Mouse (Mus musculus) frontal cortex, postnatal 36 days (tissue): ENCODE measurements around the gene Raph1.

ENCODE experiments used
- DNase-seq, 2 experiments: peaks; one replicate each; pipeline ENCODE4 v3.0.0; 2022; ENCODE audit warnings: low spot score in 2 of 2

The Raph1 gene

DNA sequence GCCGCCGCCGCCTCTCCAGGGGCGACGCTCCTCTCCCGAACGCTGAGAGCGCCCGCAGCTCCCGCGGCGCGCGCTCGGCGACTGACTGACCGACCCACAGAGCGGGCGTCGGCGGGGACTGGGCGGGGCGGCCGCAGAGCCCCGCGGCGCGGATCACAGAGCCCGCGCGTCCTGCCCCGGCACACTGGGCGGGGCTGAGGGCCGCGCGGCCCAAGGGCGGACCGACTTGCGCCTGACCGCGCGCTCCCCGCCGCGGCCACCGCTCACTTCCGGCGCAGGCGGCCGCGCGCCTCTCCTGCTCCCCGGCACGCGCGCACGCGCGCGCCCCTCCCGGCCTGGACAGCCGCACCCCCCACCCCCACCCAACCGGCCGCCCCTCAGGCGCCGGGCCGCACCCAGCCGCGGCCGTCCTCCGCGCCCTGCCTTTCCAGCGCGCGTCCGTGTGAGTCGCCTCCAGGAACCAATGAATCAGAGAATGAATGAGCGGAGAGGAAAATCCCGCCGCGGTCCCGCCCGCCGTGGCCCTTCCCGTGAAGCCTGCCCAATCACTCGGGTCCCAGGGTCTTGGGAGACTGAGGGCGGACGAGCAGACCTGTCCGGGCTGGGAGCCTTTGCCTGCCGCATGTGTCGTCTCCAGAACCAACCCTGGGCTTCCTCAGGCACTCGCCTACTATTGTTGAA, at the start of gene Raph1:
TSS of gene Raph1 (minus strand) at position 474 of the 681 bp plus-strand sequence.
- peak; percentile 65 to 73 for DNase-seq

DNA sequence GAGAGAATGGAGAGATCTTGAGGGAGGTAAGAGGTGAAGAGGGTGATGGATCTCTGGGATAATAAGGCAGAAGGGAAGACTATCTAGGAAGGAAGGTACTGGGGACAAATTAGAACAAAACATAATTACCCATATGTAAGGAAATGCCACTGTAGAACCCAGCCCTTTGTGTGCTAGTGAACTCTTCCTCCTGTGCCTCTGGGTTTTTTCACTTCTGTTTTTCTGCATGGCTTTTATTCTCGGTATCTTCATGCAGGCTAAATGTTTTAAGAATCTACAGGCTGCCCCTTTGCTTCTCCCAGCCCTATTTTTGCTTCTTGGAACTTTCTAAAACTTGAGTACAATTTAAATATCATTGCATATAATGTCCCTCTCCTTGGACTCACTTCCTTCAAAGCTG, 48.8 kb upstream of the Raph1 start:
- no peak for DNase-seq

DNA sequence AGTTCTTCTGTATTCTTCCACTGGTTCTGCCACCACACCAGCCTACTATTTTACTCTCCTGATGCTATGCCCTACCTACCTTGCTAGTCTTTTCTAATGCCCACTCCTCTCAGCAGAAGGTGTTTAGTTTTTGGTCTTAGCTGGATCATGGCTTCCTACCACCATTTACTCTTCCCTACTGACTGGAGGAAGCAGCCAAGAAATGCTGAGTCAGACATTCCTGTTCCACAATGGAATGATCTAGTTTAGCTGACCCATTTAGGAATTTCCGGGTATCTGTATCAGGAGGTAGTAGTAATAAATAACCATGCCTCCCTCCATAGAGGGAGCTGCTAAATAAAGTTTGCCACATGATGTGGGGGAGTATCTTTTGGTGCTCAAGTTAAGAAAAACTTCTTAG, 48.0 kb upstream of the Raph1 start:
- DNase-seq, result no peak

DNA sequence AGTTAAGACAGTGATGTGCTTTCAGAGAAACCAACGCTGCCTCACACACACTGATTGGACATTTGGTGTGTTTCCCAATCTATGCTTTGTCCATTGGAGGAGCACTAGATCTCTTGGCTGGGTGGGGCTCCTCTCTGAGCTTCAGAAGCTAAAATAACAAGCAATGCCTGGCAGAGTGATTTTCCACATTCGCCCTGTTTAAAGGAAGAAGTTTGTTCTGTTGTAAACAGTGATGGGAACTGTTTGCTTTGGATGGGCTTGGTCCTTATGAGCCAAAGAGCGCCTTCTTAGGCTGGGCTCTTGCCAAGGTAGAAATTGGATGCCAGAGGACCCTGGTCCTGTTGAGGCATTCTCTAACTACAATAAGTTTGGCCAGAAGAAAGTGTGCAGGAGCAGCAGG, 45.1 kb upstream of the Raph1 start:
- DNase-seq, result no peak

DNA sequence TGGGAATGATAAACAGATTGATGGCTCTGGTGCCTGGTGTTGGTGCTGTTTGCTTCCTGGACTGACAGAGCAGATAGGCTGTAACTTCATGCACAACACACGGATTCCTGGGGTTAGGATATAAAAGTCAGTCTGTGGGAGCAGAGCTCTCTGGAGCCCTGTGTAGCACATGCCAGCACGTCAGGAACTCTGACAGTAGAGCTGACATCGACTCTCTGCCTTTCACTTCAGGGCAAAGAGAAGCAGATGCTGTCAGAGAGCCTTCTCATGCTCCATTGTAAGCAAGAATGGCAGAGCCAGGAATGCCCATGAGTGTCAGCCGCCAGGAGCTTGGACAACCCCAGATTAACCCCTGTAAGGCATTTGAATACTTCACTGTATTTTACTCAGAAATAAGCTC, 43.7 kb upstream of the Raph1 start:
- DNase-seq, result no peak

DNA sequence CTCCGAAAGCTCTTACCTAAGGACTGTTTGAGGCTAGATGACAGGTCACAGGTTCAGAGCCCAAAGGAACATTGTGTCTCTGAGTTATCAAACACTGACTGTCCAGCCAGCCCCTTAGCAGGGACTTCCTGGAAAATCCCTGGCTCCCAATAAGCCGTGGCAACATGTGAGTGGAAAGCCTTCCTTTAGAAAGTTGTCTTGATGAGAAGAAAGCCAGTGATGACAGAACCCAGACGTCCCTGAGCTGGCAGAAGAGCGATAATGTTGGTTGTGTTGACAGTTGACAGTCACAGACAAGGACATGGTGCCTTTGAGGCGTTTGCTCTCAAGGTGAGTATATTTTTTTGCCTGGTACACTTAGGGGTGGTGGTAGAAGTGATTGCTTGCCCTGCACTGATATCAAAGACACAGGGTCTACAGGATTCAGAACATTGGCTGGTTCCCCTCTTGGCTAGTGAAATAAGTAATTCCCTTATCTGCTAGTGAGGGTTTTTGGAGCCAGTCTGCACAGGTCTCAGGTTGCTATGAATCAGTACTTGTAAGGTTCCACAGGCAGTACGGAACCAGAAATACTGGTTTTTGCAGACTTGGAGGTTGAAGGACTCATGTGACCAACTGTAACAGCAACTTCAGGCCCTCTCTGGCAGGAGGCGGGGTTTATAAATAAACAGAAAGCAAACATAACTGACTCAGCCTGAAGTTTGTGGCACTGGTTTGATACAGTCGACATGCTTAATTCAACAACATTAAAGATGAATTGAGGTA, 42.3 kb upstream of the Raph1 start:
- no peak for DNase-seq

DNA sequence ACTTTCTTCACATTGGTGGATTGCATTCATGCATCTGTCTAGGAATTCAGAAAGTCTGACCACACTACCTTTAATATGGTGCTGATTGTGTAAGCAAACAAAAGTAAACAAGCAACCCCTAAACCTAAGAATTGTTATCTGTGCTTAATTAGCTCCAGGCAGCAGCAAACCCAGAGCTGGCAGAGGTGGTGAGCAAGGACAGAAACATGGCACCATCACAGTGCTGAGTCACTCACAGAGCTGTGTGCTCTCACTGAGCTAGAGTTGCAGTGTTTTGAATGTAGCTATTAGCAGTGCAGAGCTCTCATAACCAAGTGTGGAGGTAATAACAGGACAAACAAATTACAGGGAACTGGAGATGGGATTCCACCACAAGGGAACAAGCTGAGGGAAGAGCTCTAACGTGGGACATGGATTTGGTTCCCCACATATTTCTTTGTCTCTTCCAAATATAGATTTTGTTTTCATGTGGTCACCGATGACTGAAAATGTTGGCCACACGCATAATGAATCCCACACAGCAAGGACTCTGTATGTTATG, 37.6 kb upstream of the Raph1 start:
- DNase-seq, result no peak

DNA sequence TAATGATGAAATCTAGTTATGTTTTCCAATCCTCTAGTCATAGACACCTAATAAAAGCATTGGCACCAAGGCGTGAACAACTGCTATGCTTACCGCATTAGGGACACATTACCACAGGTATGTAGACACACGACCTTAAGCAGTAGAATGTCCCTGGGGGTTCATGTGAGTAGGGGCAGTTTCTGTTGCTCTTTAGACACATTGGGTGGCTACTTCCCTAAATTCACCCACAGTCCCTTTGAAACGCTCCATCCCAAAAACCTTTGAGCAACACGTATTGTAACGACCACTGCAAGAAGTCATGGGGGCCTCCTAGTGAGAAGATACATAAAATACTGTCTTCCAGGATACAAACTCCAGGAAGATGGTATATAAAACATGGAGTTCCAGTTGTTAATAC, 33.8 kb upstream of the Raph1 start:
- no peak for DNase-seq

DNA sequence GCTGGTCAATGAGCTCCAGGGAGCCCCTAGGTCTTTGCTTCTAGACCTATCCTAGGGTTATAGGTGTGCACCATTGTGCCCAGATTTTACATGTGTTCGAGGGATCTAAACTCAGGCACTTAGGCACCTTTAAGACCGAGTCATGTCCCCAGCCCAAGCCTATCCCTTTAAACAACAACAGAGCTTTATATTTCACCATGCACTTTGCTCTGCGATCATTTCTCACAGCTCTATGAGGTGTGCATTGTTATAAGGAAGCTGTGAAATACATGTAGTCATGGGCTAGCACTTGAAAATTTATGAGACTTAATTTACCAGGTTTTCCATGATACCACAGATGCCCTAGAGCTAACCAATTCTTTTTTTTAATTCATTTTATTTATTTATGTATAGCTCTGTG, 33.0 kb upstream of the Raph1 start:
- no peak for DNase-seq

DNA sequence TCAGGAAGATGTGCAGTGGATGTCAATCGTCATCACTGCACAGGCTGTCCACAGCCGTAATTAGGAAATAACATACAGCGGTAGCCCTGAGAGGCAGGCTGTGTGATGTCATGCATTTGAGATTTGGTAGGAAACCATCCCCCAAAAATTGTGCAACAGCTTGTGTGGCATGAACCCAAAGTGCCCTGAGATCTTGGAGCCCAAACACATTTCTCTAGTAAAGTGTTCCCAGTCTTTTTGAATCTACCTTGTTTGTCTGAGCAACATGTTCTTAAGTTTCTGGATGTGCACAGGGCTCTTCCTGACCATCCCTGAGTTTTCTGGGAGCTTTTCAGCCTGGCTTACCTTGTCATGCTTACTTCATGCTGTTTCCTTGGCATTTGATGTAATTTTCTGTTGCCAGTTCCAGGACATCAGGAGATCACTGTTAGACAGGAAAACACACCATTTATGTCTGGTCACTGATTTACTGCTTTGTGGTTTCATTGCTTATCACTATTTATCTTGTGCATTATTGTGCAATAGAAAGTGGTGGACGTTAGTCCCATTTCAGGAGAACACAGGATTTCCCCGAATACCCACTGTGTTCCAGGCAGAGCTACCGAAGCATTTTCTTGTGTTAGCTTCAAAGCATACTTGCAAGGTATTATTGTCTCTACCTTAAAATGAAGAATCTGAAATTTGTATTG, 32.3 kb upstream of the Raph1 start:
- DNase-seq, result no peak

DNA sequence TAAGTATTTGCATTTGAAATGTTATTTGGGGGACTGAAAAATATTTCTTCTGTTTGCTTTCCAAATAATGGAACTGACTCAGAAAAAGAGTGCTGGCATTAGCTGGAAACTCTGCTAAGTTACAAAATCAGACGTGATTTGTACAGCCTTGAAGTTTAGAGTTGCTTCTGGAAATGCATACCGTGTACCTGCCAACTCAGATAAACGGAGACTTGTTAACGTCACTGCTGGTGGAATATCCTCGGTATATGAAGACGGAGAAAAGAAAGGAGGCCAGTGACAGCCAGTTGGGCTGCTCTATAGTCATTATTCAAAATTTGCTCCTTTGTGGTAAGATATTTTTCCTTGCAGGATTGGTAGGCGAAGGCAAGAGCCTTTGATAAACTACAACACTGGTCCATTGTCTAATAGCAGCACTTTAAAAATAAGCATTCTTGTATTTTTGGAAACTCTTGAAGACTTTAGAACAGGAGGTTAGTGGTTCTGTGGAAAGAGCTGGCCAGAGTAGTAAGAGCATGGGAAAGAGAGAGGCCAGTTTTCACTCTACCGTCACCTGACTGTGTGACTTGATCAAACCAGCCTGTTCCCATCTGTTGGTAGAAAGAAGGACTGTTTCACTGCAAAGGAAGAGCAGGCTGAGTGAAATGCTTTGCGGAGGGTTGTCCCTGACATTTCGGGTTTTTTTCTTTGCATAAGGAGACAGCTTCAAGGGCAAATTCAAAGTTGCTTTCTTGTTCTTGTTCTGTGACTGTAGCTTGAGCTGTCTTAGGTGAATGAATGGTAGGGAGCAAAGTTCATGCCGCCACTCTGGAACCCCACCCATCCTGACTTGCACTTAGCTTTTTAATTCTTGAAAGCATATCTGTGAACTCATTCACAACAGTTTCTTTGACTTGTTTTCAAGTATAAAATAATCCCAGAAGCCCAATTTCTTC, 29.7 kb upstream of the Raph1 start:
- no peak for DNase-seq

DNA sequence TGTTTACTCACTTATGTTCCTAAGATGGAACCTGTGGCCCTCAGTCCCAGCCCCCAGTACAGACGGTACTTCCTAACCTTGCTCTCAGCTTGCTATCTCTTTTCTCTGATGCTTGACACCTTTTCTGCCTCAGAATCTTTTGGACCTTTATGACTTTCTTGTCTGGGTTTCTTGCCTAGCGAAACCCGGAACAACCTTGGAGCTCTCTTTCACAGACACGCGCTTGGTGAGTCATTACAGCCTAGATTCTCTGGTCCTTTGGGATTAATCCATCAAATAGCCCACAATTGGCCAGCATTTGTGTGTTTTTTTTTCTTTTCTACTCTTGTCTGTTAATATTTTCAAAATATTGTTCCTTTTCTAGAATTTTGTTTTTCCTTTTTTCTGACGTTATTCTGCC, 26.2 kb upstream of the Raph1 start:
- no peak for DNase-seq

DNA sequence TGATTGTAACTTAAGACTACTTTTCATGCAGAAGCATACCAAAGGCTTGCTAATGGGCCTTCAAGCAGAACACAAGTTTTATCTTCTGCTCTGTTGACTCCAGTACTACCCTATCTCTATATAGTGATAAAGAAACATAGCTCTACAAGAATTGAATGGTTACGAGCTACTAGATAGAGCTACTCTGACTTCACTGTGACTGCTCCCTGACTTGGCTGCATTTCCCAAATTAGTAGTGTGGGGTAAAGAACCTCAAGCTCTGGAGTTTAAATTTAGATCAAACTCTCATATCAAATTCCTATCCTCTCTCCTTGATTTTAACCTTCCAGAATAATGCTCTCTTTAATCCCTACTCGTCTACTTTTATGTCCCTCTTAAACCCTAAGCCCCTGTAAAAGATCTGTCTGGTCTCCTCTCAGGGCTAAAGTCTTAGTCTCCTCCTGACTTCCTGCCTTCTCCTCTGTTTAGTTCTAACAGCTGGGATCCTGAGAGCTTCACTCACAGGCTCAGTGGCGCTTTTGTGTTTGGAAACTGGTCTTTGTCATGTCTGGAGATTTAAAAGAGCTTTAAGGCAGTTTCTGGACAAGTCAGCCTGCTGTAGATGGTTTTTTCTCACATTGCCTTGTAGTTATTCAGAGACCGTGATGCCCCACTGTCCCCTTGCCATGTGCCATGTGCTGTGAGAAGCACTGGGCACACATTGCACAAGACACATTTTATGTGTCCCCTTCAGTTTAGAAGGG, 22.2 kb upstream of the Raph1 start:
- no peak for DNase-seq

DNA sequence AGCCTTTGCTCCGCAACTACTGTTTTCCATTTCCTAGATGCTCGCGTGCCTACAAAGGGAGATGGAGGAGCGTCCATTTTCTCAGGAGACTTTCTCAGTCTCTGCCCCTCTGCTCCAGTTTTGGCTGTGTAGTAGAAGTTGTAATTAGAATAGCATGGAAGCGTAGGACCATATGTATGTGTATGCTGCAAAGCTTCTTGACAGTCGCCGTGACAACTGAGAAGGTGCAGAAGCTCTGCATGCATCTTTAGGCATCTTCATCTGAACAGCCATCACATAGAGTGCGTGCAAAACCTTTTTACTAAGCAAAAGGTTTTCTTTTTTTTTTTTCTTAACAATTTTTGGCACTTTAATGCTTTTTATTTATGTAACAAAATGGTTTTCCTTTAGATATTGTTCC, 14.1 kb upstream of the Raph1 start:
- peak in 1 of 2 experiments; percentile 9 for DNase-seq

DNA sequence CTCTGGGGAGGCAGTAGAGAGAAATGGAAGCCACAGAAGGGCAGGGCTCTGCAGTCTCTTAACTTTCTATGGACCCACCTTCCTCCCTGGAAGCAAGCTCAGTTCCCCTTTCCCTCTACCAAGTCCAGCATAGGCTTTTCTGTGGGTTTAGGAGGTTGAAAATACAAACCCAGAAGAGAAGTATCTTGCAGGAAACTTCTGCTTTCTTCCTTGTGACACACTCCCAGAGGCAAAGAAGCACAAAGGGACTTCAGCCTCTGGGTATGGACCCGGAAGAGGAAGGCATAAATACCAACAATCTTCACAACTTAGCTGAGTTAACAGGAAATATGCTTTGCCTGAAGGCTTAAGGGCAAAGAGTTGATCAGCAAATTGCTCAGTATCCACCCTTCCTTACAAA, 13.0 kb upstream of the Raph1 start:
- no peak for DNase-seq

DNA sequence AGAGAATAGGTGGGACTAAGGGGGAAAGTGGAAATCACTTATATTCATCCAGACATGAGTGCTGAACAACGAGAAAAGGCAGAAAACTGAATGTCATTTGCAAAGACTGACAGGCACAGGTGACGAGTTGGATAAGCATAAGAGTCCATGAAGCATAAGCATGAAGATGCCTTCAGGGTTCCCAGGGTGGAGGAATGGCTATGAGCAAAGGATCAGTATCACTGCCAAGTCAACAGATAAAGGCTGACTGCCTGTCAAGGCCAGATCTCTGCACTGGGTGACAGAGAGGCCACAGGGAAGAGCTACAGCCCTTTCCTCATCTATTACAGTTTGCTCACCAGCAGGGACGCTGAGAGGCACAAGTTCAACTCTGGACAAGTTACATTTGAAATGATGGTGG, 5.8 kb upstream of the Raph1 start:
- DNase-seq, result no peak

DNA sequence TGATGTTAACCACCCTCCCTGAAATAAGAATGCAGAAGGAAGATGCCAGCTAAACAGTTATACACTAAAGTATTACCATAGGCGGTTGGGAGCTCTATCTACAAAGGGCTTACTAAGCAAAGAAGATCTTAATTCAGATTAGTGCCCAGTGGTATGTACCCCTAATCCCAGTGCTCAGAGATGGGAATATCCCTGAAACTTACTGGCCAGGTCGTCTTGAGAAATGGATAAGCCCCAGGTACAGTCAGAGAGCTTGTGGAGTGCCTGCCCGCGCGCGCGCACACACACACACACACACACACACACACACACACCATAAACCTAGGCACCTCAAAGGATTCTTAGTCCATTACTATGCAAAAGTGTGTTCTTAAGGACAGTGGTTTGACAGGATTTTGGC, 2.8 kb upstream of the Raph1 start:
- DNase-seq, result no peak

DNA sequence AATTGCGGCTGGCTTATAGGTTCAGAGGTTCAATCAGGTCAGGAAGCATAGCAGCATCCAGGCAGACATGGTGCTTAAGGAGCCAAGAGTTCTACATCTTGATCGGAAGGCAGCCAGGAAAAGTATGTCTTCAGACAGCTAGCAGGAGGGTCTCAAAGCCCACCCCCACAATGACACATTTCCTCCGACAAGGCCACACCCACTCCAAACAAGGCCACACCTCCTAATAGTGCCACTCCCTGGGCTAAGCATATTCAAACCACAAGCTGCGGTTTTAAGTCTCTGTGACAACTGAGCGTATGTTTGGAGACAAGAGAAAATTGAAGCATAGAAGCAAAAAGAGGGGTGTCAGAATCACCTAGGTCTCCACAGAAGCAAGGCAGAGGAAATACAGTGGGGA, 2.3 kb upstream of the Raph1 start:
- no peak for DNase-seq

DNA sequence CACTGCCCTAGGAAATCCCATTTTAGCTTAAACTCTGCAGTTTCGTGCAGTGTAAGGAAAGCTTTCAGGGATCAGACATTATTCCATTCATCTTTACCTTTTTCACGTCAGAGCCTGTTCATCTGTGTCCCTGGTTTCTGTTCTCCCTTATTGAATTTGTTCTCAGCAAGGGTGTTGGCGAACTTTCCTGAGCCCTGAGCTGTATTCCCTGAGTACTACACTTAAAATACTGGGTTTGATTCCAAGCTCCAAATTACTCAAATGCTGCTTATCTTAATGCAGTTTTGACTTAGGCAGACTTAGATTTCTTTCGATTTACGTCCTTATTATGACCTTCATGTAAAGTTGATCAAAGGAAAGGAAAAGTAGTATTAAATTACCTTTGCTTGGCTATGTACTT, 417 bp upstream of the Raph1 start:
- no peak for DNase-seq

DNA sequence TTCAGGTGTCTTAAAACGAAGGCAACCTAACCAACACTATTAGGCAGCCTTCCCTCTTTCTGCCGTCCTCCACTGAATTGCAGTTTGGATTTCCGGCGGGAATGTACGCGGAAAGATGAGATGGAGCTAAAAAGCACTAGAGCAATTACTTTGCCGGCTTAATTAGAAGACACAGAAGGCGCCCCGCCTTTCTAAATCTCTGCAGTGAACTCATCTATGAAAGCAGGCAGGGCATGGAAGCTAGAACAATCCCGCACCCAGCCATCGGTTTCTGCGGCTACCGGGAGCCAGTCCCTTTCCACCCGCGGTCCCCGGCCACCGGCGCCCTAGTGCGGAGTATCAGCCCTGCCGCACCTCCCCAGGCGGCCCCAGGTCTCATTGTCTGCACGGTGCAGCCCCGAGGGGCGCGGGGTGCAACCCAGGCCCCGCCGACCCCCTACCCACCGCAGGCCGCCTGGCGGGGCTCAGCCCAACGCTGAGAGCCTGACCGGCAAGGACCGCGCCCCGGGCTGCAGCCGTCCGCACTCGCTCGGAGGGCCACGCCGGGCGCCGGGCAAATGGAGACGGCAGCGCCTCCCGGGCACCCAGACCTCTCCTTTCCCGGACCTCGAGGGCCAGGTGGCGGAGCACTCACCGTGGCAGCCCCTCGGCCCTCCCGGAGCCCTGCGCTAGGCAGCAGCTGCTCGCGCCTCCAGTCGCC, 823 bp downstream of the Raph1 start:
- peak; percentile 50 to 54 for DNase-seq
